Mouse (Mus musculus) layer of hippocampus, postnatal 14 days (tissue): Measurements from ENCODE around the gene Garem2. TPM values are rescaled to one million over a fixed set of nuclear protein-coding genes. Genes with fewer than 3 reads are reported as not detected.

Source experiments
- DNase-seq, 2 experiments: peaks; one replicate each; pipeline ENCODE4 v3.0.0; 2021 to 2022; ENCODE audit warnings: low spot score in 2 of 2, mixed read lengths in 1 of 2
- total RNA-seq, 2 experiments: library from RNA; stranded (reverse); gene quantifications; 2 replicates each; pipeline ENCODE4 v1.2.3; 2021

Garem2 gene
- total RNA-seq, 2 experiments from 2014 or later: 13.7 to 14.8 TPM

DNA sequence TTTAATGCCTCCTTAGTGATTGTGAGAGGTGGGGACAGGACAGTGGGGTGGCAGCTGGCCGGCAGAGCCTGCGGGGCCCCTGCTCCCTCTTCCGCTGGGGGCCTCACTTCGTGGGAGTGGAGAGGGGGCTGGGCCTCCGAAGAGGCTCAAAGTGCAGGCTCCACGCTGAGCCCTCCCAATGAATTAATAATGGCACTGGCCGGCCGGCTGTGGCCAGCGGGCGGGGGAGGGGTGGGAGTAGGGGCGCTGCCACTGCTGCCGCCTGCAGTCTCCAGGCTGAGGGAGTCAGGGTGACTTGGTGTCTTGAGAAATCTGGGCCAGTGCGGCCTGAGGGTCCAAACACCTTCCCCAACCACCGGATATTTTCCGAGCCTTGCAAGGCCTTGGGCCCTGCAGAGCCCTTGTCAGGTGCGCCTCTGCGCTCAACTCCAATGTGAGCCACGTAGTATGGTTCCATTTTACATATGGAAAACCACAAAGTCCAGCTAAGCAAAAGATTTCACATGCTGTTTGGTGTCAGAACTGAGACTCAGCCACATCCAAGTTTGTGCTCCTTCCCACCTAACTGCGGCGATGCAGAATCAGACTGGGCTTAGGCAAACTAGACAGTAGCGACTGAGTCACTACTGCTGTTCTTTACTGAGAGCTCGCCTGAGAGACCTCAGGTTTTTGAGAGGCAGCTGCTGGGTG, 5.6 kb downstream of the Garem2 start:
- DNase-seq: no peak

DNA sequence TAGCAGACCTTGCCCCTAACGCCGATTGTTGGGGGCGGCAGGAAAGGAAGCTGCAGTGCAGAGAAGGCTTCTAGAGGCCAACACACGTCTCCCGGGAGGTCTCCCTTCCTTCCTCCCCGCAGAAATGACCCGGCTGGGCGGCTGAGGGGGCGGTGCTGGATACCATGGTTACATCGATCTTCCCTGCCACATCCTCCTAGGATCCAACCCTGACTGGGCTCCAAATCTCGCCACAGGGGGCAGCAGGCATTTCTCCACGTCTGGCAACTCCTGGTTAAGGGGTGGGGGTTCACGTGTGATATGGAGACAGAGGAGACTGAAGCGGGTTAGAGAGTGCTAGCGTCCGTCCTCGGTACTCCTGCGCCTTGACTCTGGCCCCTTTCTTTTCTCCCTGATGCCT, 6.2 kb downstream of the Garem2 start:
- peak; percentile 48 to 50 for DNase-seq

DNA sequence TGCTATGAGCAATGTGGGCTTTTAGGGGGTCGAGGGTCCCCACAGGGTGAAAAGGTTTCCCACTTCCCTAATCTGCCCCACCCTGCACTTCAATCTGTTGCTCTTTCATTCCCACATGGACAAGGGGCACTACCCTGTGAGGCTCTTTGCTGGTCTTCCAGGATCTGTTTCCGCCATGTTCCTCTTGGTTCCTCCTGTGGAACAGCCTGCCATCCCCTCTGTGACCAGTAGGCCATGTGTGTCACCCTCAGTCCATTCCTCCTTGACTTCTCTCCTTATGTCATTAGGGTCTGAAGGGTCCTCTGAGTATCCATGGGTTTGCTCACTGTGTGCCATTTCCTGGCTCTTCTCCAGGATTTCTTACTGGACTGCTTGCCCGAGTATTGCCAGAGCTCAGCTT, 6.8 kb downstream of the Garem2 start:
- DNase-seq: no peak

DNA sequence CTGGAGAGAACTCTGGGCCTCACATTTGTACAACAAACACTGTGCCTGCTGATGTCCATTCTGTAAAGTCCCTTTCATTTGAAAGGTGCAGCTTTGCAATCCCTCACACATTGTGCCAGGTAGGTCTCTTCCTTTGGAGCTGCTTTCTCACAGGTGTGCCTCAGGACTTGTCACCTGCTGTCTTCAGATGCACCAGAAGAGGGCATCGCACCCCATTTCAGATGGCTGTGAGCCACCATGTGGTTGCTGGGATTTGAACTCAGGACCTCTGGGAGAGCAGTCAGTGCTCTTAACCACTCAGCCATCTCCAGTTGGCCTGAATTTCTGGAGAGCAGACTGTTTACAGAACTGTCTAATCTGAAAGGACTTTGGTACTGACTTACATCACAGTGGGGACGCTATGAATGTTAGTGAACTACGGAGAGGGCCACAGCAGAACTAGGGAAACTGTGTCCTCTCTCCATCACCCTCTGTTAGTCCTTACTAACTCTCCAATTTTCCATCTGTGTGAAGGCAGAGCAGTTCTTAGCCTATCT, 7.6 kb downstream of the Garem2 start:
- no peak for DNase-seq

DNA sequence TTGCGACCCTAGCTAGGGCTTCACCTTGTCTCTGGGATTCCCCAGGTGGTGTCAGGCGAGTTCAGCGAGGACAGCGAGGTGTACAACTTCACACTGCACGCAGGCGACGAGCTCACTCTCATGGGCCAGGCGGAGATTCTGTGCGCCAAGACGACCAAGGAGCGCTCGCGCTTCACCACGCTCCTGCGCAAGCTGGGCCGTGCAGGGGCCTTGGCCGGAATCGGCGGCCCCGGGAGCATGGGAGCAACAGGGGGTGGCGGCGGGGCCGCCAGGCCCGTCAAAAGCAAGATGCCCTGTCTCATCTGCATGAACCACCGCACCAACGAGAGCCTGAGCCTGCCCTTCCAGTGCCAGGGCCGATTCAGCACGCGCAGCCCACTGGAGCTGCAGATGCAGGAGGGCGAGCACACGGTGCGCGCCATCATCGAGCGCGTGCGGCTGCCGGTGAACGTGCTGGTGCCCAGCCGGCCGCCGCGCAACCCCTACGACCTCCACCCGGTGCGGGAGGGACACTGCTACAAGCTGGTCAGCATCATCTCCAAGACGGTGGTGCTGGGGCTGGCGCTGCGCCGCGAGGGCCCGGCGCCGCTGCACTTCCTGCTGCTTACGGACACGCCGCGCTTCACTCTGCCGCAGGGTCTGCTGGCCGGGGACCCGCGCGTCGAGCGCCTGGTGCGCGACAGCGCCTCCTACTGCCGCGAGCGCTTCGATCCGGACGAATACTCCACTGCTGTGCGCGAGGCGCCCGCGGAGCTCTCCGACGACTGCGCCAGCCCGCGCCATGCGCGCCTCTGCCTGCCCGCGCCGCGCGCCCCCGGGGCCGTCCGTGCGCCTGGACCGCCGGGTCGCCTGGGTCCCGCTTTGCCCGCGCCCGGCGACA, 9.2 kb downstream of the Garem2 start:
- peak; percentile 78 for DNase-seq

DNA sequence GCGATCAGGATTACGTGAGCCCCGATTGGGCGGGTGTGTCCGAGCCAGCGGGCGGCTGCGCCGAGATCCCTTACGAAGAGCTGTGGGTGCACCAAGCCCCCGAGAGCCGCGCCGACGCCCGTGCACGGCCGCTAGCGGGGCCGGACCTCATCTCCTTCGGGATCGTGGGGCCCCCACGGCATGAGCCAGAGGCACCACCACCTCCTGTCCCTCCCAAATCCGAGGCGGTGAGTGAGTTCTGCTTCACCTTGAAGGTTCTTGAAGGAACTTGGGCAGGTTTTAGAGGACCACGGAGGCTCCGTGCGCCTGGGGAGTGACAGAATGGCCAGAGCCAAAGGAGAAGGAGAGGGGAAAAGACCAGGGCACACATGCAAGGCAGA, 9.8 kb downstream of the Garem2 start:
- DNase-seq: no peak

DNA sequence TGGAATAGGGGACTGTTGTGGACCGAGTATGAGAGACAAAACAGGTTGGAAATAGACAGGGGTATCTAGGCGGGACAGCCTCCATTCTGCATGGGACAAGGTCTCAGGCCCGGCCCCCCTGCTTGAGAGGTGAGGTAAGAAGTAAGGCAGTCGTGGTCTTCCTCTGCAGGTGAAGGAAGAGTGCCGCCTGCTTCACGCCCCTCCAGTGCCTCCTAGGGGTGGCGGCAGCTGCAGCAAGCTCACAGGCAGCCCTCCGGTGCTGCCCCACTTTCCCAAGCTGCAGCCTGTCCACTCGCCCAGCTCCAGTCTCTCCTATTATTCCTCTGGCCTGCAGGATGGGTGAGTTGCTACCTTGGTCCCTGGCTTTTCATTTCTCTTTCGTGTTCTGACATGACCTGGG, 10.8 kb downstream of the Garem2 start:
- no peak for DNase-seq

DNA sequence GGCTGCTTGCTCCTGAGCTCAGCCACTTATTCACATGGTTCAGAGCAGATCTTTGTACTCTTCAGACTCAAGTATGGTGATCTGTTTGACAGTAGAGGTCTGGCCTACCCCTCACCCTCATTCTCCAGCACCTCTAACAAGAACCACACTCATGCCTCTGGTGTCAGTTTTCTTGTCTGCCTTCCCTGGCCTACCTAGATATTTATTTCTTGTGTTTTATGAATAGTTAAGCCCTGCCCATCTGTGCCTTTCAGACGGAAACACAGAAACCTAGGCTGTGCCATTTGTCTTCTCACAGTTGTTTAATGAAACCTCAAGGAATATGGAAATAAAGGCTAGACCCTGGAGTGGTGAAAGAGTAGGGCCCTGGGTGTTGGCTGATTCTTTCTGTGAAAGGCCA, 13.1 kb downstream of the Garem2 start:
- no peak for DNase-seq

DNA sequence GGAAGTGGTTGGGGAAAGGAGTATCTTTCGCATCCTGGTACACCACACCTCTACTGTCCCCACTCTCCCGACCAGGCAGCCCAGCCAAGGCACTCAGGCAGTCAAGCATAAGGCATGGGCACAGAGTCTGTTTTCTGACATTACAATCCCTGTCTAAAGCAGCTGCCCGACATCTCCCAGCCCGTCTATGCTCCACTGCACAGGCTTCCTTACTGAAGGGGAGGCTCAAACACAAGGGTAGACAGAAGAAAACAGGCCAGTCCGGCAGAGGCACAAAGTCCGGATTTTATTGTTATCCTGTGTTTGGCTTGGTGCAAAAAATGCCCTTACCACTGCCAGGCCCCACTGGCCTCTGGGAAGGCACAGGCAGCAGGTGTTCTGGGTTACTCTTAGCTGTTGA, 14.2 kb downstream of the Garem2 start:
- DNase-seq: no peak

DNA sequence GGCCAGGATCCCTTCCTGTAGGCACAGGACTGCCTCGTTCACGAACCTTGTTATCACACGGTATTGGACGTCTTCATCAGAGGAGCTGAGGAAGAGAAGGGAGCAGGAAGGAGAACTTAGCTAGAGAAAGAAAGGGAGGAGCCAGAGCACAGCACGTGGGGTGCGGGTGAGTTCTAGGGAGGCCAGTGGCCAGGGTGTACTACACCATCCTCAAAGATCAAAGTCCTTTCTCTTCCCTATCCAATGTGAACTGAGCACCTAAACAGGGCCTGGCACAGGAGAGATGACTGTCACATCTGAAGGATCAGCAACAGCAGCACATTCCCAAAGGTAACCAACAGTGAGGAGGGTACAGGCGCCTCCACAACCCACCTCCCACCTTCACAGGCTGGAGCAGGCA, 15.1 kb downstream of the Garem2 start:
- no peak for DNase-seq

DNA sequence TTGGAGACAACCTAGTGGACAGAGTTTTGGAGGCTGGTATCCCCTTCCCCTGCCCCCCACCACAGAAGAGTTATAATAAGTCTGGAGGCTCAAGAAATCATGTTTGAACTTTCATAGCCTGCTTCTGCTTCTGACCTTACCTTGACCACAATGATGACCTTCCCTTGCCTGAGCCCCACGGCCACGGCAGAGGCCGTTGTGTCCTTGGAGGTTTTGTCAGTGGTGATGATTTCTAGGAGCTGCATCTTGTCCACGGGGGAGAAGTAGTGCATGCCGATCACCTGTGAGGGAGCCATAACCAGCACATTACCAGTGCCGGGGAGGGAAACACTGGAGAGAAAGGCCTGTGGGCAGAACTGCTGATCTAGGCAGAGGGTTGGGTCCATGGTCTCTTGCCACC, 17.5 kb downstream of the Garem2 start:
- DNase-seq: no peak

DNA sequence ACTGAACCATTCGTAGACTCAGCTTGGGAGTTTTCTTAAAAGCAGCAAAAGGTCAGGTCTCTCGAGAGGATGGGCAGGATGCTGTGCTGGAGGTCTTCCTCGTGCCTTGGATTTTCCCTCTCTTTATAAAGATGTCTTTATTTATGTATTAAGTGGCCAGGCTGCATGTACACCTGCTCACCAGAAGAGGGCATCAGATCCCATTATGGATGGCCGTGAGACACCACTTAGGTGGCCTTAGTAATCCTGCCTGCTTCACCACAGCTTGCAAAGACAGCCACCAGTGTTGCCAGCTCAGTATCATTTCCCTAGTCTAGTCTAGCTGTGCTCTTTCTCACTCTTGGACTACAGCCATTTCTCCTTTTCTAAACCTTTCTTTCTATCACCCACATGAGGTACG, 20.6 kb downstream of the Garem2 start:
- DNase-seq: peak in 1 of 2 experiments; percentile 32

DNA sequence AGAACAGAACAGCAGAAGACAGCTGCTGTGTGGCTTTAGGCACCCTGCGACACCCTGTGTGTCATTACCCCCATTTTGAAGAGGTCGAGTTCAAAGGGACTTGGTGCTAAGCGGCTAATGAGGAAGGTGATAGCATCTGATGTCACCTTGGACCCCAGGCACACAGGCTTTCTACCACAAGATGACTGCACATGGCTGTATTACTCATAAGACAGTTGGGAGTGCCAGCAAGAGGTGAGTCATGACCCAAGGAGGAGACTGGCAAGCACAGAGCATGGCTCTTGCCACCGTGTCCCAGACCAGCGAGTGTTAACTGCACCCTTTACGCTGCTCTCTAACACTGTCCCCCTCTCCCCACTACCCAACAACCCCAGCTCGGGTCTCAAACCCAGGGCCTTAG, 21.8 kb downstream of the Garem2 start:
- no peak for DNase-seq

DNA sequence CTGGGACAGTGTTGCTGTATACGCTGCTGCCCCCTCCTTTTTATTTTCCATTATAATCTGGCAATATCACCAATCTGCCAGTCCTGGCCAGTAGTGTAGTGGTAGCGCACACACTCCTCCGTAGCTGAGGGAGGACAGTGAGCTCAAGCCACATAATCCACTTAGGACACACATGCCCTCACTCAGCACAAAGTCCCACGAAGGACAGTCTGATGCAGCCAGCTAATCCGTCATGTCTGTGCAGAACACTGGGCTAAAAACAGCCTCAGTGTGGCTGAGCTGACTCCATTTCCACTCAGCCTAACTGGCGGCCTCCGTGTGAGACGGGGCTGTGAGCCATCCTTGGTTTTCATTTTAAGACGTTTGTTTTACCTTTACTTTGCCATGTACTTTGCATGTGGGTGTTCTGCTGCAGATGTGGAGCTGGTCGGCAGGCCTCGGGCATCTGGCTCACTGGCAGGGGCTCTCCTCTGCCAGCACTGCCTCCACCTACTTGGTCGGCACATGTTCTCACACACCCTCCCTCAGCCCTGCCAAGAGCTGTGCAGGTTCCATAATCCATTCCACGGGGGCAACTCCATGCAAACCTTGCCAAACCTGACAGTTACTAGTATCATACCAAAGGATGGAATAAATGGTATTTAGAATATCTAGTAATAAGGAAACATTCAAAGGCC, 23.1 kb downstream of the Garem2 start:
- no peak for DNase-seq

DNA sequence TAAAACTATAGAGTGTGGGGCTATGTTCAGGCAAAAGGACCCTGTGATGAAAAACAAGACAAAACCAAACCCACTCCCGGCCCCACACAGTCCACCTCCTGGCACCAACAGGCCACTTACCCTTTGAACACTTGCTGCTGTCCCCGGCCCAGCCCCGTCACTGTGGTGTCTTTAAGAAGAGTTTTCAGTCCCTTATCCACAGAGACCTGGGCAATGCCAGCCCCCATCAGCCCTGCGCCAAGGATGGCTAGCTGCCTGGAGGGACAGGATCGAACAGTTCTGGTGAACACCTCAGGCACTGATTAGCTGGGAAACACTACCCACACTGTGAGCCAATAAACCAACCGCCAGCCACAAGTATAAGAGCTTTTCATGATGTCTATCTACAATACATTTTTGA, 23.7 kb downstream of the Garem2 start:
- DNase-seq: no peak

DNA sequence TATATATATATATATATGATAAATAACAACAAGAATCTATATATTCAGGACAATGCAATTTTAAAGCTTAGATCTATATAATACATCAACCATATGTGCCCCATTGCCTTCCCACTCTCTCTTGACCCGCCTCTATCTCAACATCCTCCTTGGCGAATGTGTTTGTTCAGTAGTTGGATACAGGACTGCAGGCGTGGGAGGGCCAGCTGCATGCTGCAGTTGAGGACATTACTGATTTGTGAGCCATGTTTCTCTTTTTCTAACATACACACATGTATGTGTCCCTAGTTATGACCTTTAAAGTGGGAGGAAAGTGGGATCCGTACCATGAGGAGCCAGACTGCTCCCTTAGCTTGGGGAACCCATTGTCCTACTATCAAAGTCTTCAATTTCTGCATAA, 26.3 kb downstream of the Garem2 start:
- DNase-seq: no peak

DNA sequence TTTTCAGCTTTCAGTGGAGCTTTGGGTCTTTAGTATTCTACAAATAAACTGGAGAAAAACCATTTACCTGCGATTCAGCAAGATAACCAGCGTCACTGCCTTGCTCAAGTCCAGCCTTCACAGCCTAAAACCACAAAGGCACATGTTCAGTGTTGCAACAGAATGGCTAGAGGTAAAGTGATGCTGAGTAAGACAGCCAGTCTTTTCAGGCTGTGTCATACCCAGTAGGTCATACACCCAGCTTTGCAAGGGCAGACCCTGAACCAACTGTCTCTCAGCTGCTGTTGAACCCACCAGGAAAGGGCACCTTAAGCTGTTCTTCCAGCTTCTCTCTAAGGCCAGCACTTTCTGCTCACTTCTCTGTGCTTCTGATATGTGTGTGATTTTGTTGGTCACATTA, 27.2 kb downstream of the Garem2 start:
- no peak for DNase-seq

DNA sequence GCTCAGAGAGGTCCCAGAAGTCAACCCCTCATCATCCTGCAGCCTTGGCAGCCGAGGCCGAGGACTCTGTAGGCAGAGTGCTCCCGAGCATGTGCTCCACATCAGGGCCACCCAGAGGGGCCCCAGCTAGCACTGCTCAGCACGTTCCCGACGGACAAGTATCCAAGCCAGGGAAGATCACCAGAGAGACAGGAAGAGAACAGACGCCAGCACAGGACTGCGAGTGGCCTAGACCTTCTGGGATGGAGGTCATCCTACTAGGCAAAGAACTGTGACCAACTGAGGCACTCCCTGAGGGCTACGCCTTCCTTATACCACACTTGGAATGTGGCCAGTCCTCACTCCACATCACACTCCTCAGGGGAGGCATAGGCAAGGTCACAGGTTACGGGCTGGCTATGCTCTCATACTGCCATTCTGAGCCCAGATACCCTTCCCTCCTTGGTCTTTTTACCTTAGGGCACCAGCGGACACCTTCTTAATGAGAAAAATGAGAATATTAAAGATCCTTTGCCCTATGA, 30.8 kb downstream of the Garem2 start:
- DNase-seq: no peak

DNA sequence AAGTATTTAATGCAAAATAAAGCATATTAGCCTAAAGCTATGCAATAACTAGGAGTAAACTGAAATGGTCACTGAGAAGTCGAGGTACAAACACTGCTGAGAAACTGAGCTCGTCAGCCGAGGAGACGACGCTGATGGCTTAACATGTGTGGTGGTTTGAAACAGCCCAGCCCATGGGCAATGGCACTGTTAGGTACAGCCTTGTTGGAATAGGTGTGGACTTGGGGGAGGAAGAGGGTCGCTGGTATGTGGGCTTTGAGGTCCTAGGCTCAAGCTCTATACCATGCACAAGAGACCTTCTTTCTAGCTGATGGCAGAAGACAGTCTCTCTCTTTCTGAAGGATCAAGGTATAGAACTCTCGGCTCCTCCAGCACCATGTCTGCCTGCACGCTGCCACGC, 32.3 kb downstream of the Garem2 start:
- DNase-seq: no peak

DNA sequence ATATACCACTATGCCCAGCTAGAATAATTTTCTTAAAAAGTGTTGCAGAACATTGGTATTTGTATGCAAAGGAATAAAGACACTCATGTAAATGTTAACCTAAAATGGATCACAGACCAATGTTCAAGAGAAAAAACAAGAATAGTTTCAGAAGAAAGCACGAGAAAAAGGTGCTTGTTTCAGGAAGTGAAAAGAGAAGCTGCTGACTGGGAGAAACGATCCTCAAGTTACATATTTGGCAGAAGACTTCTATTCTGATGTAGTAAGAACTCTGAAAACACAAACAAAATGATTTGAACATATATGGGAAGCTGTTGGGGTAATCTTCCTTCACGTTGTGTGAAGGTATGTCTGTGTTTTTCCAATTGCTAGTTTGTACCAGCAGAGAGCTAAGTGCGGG, 33.2 kb downstream of the Garem2 start:
- DNase-seq: no peak

DNA sequence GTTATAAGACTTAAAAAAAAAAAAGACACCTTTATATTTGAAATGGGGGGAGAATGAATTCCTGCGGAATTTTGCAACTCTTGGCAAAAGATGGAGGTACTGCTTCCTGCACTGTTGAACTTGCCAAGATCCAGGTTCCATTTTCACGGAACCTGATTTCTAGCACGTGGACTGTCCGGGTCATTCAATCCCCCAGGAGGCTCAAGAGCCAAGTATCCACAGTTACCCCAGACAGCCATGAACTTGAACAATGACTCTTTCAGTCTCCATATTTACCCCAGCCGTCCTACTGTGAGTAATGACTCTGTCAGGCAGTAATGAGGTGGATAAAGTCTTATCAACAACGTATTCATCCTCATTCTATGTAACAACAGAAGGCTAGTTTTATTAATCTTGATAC, 41.6 kb downstream of the Garem2 start:
- no peak for DNase-seq
